Mouse (Mus musculus) ZHBTc4 (cell line): ENCODE results near the gene Uqcr11.

ENCODE experiments used
- DNase-seq: peaks from one replicate; pipeline ENCODE4 v3.0.0-alpha.2; 2011; ENCODE audit warnings: low read depth, low spot score

Gene Uqcr11

DNA sequence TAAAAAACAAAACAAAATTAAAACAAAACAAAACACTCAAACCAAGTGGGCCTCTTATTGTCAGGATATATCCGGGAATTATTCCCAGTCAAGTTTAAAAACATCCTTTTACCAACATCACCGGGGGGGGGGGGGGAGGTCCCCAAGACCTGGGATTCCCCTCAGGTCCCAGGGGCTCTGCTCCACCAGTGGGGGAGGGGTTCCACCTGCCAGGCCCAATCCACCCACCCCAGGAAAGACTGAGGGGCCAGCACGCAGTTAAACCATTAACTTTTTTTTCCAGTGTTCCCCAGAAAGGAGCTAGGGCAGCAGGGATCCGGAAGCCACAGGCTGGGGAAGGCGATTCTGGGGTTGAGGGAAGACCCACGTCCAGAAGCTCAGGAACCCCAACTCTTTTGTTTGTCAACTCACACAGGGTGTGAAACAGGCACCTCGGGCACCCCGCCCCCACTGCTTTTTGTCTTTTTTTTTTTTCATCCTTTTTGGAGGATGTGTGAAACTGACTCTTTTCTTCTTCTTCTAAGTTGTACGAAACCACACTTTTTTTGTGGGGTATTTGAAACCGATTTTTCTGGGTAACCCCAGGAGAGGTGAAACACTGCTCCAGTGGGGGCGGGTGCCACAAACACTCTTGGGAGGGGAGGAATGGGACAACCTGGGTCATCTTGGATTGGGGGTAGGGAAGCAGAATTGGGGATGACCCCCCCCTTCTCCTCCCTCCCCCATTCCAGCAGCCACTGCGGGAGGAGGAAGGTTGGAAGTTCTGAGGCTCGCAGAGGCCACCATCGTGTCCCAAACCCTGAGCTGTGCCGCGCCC is 25.1 kb upstream of the Uqcr11 start:
- no peak for DNase-seq

DNA sequence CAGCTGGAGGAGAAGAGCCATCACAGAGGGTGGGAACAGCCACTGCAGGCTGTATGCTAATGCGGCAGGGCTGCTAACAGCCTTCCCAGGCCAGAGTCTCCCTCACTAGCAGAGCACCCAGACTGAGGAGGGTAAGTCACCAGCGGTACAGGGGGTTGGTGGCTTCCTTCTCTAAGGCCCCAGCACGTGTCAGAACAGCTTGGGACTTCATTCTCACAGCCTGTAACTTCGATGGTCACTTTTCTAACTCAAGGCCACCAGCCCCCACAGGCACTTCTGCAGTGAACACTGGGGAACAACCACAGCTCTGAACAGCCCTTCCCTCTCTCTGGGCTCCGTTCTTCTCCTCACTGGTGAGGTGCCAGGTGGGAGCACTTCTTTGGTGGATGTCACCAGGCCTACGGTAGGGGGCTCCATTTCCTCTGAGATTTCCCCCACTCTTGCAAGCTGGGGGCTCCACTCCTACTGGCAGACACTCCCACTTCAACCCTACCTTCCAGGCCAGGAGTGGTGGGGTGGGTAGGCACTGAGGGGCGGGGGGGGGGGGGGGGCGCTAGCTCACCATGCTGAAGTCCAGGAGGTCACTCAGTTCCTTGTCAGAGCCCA is 23.8 kb upstream of the Uqcr11 start:
- DNase-seq, result peak; percentile 55

DNA sequence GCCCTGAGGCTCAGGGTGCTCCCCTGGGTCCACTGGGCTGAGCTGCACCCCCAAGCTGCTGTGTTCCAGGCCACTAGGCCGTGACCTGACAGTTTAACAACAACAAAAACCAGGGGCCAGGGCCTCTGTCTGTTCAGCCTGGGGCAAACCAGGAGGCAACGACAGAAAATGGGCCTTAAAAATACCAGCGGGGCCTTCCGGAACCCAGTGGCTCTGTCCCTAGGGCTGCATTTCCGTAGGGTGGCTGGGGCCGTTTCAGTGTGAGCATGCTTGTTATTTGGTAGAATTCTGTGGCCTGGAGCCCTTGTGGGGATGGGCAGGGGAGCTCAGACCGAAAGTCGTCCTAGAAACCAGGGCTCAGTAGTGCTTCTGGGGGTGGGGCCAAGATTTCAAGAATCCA is 23.2 kb upstream of the Uqcr11 start:
- DNase-seq, result no peak

DNA sequence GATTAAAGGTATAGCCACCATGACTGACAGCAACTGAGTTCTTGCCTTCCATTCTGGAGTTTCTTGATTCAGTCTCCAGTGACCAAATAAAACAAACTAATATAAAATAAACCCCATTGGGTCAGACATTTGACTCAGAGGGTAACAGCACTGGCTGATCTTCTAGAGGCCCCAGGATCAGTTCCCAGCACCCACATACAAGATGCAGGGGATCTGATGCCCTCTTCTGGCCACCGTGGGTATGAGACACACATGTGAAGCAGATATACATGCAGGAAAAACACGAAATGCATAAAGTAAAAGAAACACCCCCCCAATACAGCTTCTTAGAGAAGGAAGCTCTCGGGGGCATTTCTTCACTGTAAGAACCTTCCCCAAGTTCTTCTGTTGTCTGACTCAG is 18.4 kb upstream of the Uqcr11 start:
- DNase-seq, result peak; percentile 40

GRCm38 (mm10) chr10:80423562-80423961 is 16.9 kb upstream of the Uqcr11 start:
- DNase-seq, result peak; percentile 90

DNA sequence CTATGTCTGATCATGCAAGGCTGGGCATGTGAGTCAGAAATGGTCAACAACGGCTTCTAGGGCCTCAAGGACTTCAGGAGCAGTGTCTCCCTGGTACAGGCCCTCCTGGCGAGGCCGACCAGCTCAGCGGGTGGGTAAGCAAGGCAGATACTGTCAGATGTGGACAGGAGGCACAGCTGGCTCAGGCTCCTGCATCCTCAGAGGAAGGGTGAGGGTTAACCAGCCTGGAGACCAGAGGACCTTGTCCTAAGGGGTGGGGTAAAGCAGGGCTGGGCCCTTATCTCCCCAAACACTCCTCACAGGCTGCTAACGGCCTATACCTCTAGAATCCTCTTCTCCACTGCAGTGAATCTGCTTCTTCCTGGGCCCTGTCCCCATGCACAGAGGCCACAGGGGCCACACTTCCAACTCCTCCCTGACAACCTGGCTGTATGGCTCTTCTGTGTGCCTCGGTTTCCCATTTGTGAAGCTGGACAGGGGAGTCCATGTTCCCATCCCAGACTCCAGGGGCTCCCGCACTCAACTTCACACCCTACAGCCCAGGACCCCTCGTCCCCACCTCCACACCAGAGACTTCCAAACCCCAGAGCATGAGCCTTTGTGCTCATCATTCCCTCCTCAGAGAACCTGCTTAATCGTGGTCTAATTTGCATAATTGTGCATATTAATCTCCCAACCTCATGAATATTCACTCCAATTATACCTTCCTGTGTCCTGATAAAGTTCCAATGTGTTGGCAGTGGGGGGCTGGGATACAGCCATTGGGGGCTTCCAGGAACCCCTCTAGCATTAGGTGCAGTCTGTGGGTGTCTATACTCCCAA is 15.2 kb upstream of the Uqcr11 start:
- no peak for DNase-seq

DNA sequence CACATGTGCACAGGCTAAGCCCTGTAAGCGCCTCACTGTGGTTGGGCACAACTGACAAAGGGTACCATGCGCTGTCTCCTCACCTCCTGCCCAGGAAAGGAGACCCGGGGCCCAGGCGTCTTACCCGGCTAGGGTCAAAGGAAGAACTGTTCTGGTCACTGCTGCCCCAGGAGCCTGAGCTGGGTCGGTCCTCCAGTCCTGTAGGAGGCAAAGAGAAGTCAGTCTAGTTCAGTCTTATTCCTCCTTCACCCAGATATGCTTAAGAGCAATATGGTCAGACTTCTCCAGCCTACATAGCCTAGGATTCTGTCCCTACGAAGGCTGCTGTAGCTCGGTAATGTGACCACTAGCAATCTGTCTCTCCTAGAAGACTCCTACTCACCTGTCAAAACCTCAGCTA is 14.6 kb upstream of the Uqcr11 start:
- no peak for DNase-seq

GRCm38 (mm10) chr10:80420729-80421128 is 14.1 kb upstream of the Uqcr11 start:
- DNase-seq, result no peak

DNA sequence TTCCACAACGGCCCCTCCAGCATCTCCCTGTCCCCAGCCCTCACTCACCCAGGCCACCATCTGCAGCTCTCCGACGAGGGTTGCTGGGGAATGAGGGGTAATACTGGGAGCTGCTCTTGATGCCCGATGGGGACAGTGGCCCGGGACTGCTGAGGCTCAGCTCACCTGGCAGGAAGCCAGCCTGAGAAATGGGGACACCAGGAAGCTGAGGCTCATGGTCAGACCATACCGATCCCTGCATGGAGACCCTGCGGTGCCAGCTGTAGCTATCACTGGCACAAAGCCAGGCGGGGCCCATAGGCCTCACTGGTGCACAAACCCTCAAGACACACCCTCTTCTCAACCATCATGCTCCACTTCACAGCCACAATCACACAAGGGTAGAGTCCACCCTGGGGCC is 12.8 kb upstream of the Uqcr11 start:
- DNase-seq, result no peak

GRCm38 (mm10) chr10:80418311-80418710 is 11.7 kb upstream of the Uqcr11 start:
- DNase-seq, result peak; percentile 71

GRCm38 (mm10) chr10:80417841-80418240 is 11.2 kb upstream of the Uqcr11 start:
- DNase-seq, result no peak

GRCm38 (mm10) chr10:80417371-80417770 is 10.7 kb upstream of the Uqcr11 start:
- DNase-seq, result no peak

DNA sequence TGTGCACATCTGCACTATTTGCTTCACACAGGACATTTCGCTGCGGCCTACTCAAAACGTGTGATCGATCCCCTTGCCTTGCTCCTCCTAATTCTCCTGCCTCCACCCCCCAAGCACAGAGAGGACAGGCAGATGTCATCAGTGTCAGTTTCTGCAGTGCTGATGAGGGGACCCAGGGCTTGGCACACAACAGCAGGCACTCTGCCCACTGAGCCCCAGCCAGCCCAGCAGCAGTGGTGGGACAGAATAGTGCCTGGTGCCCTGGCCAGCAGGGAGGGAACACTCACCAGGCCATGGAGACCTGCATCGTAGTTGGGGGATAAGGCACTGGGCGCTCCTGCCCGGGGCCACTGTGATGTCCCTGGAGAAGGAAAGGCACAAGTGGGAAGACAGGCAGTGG is 8.9 kb upstream of the Uqcr11 start:
- no peak for DNase-seq

DNA sequence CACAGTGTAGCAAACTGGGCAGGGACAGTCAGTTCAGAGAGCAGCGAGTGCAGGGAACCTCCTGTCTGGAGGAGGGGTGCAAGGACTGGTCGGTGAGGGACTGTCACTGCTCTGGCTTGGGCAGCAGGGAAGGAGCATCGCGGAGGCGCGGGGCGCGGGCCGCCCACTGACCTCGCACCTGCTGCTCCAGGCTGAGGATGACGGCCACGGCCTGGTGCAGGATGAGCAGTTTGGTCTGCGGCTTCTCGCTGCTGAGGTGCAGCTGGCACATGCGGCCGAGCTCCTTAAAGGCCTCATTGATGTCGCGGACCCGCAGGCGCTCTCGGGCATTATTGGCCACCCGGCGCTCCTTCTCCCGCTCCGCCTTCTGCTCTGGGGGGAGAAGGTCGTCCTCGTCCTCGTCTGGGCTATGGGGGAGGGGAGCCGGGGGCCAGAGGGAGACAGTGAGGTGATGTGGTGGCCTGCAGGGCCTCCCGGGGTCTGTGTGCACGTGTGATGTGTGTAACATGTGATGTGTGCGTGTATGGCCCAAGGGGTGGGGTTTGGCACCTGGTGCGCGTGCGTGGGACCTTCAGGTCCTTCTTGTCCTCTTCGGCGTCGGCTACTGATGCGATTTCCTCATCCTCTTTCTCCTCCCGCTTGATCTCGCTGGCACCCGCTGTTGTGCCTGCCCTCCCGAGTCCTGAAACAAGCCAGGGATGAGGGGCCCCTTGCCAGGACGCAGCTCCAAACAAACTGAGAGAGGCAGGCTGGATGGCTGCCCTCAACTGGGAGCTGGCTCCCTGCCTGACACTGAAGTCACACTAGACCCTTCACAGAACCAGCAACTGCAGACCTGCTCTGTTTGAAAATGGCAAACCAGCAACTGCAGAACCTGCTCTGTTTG is 6.3 kb upstream of the Uqcr11 start:
- DNase-seq, result peak; percentile 24

GRCm38 (mm10) chr10:80407924-80408323 is 1.3 kb upstream of the Uqcr11 start:
- DNase-seq, result no peak

- DNase-seq, result no peak
These were observed 1.0 kb downstream of the Uqcr11 start for GRCm38 (mm10) chr10:80405481-80406173.

- peak; percentile 82 for DNase-seq
These were observed 3.5 kb downstream of the Uqcr11 start for GRCm38 (mm10) chr10:80403044-80403692.

GRCm38 (mm10) chr10:80400704-80401161 is 5.9 kb downstream of the Uqcr11 start:
- DNase-seq, result no peak

- DNase-seq, result no peak
These were observed 6.5 kb downstream of the Uqcr11 start for GRCm38 (mm10) chr10:80399973-80400703.
